Mouse (Mus musculus): ENCODE data around the gene Cep83.
"Not testable (repeated sequence)": the region's sequence is repeated elsewhere in the genome, so short reads cannot be mapped to it uniquely, and the experiment has no call there.

Cep83 gene

GRCm38 (mm10) chr10:94688420-94689175 lies at the start of gene Cep83:
Cep83 (plus strand) TSS chr10:94688654.
- peak; percentile 93 for DNase-seq (ENCODE audit: extremely low read depth, insufficient read length, low spot score)

DNA sequence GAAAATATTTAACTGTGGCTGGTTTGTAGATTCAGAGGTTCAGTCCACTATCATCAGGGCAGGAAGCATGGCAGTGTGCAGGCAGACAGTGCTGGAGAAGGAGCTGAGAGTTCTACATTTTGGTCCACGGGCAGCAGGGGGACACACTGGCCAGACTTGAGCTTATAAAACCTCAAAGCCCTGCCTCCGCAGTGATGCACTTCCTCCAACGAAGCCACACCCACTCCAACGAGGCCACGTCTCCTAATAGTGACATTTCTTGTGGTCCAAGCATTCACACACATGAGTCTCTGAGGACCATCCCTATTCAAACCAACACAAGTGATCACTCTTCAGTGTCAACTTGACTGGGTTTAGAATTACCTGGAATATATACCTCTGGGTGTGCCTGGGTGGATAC lies 49.2 kb upstream of the Cep83 start:
- DNase-seq (ENCODE audit: extremely low read depth, insufficient read length, low spot score): no peak

GRCm38 (mm10) chr10:94640067-94640466 lies 48.4 kb upstream of the Cep83 start:
- no peak for DNase-seq (ENCODE audit: extremely low read depth, insufficient read length, low spot score)

DNA sequence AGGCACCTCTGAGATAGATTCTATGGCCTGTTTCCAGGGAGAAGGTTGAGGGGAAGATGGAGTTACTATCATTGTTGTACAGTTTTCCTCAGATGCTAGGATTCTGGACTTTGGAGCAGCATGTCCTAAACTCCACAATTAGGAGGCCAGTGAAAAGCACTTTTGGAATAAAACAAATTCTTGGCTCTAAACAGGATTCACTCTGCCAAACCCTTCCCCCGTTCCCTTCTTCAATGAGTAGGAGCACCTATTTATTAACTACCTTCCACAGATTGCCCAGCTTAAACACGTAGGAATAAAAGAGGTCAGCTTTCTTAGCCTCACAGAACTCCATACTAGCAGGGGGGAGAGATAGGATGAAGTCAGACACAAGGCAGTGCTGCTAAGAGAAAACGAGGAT lies 24.4 kb upstream of the Cep83 start:
- no peak for DNase-seq (ENCODE audit: extremely low read depth, insufficient read length, low spot score)

DNA sequence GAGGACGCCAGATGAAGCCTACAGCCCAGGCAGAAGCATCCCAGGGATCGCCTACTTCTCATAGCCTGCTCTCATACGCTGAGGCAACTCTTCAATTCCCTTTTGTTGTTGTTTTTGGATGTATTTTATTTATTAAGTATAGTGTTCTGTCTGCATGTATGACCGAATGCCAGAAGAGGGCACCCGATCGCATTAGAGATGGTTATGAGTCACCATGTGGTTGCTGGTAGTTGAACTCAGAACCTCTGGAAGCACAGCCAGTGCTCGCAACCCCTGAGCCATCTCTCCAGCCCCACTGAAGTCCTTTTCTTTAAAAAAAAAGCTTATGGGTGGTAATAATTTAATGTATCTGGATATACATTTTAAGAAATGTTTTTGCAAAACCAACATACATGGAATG lies 24.0 kb upstream of the Cep83 start:
- DNase-seq (ENCODE audit: extremely low read depth, insufficient read length, low spot score): peak; percentile 9

GRCm38 (mm10) chr10:94668147-94668546 lies 20.3 kb upstream of the Cep83 start:
- no peak for DNase-seq (ENCODE audit: extremely low read depth, insufficient read length, low spot score)

GRCm38 (mm10) chr10:94687801-94688419 lies 544 bp upstream of the Cep83 start:
- DNase-seq (ENCODE audit: extremely low read depth, insufficient read length, low spot score): no peak

- no peak for DNase-seq (ENCODE audit: extremely low read depth, insufficient read length, low spot score)
Observed at GRCm38 (mm10) chr10:94689176-94689510, 689 bp downstream of the Cep83 start.

- peak; percentile 7 for DNase-seq (ENCODE audit: extremely low read depth, insufficient read length, low spot score)
Observed at GRCm38 (mm10) chr10:94690376-94690775, 1.9 kb downstream of the Cep83 start.

GRCm38 (mm10) chr10:94692163-94692562 lies 3.7 kb downstream of the Cep83 start:
- no peak for DNase-seq (ENCODE audit: extremely low read depth, insufficient read length, low spot score)

GRCm38 (mm10) chr10:94705643-94706258 lies 17.3 kb downstream of the Cep83 start:
- no peak for DNase-seq (ENCODE audit: extremely low read depth, insufficient read length, low spot score)

DNA sequence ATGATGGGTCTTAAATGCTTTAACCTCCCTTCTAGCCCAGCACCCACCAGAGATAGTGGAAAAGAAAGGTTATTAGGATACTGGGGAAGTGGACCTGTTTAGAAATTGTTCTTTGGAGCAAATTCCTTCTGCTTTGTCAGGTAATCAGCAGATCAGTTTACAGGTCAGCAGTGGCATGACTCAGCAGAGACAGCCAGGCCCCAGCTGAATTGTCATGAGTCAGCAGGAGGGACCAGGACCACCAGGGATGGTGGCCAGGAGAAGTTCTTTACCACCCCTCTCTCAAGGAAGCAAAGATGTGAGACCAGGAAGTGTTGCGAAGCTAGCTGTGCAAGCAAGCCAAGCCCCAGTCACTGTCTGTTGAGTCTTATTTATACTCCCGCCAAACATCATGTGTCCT lies 18.2 kb downstream of the Cep83 start:
- peak; percentile 6 for DNase-seq (ENCODE audit: extremely low read depth, insufficient read length, low spot score)

DNA sequence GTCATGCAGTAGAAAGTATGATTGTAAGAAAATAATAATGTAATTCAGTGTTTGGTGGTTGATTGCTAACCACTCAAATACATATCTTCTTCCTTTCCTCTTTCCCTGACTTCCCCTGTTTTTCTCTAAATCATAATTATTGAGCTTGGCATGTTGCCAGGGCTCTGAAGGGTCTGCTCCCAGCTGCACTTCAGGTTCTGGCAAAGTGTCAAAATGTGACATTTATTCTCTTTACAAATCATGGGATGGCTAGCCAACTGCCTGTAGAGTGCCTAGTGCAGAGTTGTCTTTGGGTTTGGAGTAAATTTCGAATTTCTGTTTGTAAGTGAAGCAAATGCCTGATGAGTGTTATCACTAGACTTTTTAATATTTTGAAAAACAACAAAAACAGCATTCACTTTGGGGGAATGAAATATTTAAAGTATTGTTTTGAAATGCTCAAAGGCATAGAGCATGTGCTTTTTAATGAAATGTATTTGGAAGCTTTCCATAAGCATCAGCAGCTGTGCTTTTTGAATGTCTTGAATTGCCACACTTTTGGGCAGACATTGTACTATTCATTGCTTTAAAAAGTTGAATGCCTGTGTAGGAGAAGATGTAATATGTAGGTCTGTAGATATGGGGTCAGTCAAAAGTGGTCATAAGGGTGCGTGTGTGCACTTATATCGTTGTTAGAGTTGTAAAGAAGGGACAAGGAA lies 21.3 kb downstream of the Cep83 start:
- DNase-seq (ENCODE audit: extremely low read depth, insufficient read length, low spot score): no peak

DNA sequence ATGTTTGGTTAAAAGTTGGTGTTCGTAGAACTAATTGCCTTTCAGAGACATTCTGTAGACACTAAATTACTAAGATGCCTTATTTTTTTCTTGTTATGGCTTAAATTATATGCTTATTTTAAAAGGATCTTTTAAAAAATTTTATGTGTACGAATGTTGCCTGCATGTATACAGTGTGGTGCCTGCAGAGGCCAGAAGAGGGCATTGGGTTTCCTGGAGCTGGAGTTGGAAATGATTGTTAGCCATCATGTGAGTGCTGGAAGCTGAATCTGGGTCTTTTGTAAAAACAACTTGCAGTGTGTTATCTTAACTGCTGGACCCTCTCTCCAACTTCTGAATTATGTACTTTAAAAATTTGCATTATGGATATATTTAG lies 21.9 kb downstream of the Cep83 start:
- no peak for DNase-seq (ENCODE audit: extremely low read depth, insufficient read length, low spot score)

DNA sequence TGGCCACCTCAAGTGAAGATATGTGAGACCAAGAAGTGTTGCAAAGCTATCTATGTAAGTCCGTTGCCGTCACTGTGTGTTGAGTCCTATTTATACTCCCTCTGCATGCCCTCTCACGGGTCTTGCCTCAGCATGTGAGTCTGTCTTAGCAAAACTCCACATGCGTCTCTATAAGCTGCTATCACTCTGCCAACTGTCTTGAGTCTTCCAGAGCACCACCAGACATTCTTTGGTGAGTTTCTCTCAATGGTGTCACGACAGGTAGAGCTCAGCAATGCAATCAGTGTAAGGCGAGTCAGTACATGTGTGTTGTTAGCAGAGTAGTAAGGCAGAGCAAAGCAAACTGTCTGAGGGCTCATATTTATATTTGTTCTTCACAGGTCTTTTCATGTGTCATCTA lies 31.8 kb downstream of the Cep83 start:
- DNase-seq (ENCODE audit: extremely low read depth, insufficient read length, low spot score): no peak

DNA sequence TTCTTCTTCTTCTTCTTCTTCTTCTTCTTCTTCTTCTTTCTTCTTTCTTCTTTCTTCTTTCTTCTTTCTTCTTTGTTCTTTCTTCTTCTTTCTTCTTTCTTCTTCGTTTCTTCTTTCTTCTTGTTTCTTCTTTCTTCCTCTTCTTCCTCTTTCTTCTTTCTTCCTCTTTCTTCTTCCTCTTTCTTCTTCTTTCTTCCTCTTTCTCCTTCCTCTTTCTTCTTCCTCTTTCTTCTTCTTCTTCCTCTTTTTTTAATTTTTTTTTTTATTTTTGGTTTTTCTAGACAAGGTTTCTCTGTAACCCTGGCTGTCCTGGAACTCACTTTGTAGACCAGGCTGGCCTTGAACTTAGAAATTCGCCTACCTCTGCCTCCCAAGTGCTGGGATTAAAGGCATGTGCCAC lies 39.6 kb downstream of the Cep83 start:
- not testable (repeated sequence) for DNase-seq (ENCODE audit: extremely low read depth, insufficient read length, low spot score)

DNA sequence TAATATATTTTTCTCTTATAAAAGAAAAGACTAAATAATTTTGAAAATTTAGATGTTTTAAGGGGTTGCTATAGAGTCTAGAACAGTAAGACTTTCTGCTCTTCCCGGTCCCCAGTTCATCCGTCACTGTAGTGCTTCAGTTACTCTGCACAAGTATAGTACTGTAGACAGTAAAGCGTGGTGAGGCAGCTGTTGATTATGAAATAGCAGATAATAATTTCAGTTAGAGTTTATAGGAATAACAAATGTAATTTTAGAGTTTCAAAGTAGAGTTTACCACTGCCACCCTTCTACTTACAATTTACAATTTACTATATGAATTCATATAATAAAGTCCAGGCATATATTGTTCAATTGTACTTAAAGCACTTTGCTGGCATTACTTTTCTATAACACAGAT lies 42.0 kb downstream of the Cep83 start:
- DNase-seq (ENCODE audit: extremely low read depth, insufficient read length, low spot score): no peak

DNA sequence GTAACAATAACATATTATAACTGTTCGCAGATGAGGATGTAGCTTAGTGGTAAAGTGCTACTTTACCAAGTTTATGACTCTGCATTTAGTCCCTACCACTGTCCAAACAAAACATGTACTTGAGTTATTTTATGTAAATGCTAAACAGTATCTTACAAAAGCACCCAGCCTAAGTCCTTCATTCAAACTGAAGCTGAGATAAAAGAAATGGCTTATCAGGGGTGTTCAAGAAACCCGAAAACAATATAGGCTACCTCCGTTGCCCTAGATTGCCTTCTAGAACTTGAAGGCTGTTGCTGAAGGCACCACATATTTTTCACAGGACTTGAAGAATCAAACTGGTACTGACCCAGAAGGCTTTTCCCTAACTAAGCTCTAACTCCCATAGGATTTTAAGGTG lies 46.4 kb downstream of the Cep83 start:
- DNase-seq (ENCODE audit: extremely low read depth, insufficient read length, low spot score): no peak

DNA sequence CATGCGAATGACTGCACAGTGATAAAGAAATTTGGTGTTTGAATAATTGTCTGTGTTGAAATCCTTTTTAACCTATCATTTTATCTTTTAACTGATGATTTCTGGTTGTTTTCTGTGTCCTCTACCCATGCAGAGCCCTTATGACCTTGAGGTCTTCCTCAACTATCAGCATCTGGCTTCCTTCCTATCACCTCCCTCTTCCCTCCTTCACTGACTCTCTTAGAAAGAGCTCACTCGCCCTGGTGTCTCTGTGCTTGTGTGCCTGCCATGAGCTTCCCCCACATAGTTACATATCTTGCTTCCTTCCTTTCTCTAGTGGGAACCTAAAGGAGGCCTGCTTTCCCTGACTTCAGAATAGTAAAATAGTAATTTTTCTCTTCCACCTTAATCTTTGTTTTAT lies 51.8 kb downstream of the Cep83 start:
- no peak for DNase-seq (ENCODE audit: extremely low read depth, insufficient read length, low spot score)

- DNase-seq (ENCODE audit: extremely low read depth, insufficient read length, low spot score): no peak
Observed at GRCm38 (mm10) chr10:94741459-94741858, 53.0 kb downstream of the Cep83 start.

GRCm38 (mm10) chr10:94747011-94747410 lies 58.6 kb downstream of the Cep83 start:
- DNase-seq (ENCODE audit: extremely low read depth, insufficient read length, low spot score): no peak

- DNase-seq (ENCODE audit: extremely low read depth, insufficient read length, low spot score): peak; percentile 41
Observed at GRCm38 (mm10) chr10:94771496-94771895, 83.0 kb downstream of the Cep83 start.
